In the genomic region with DNA sequence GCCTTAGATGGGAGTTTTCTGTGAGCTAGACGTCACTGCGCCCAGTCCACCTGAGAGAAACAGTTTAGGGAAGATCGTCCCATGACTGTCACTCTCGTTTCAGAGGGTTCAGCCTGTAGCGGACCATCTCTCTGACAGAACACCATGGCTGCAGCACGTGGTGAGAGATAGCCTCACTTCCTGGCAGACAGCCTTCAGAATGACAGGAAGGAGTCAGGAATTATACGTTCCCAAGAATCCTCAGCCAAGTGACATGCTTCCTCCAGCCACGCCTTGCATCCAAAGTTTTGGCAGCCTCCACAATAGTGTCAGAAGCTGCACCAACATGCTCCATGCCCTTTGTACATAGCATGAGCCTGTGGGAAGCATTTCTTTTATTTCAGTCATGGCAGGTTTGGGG, we compare ENCODE assay signal across 8 mouse cellular contexts. TPM values are rescaled to one million over a fixed set of nuclear protein-coding genes. Genes with fewer than 3 reads are reported as not detected.
DNase-seq lines count a peak whose midpoint lies in the region; ATAC-seq and TF ChIP-seq lines count a peak whose summit lies in the region.

No protein-coding gene starts in this region.

- 42% methylated on average over 8 of the region's 8 CpGs for WGBS in limb, embryonic 14.5 days
- 38% methylated on average over 8 of the region's 8 CpGs for WGBS in liver, embryonic 12.5 days (ENCODE audit: insufficient replicate concordance)

- H3K9ac ChIP-seq in limb, embryonic 14.5 days (ENCODE audit: low read depth, low read length, severe bottlenecking) = no peak overlapping the region
- H3K9ac ChIP-seq in liver, embryonic 12.5 days = no peak overlapping the region

- DNase-seq in heart, adult 18-20 months = peak; percentile 16 to 38
- no peak for DNase-seq in heart, postnatal 36 days
- peak; percentile 20 for DNase-seq in right cerebral cortex, postnatal 4 days
- no peak for DNase-seq in right cerebral cortex, postnatal 36 days (ENCODE audit: low spot score in 2 of 2)
- DNase-seq in limb, embryonic 14.5 days (ENCODE audit: low spot score) = peak; percentile 34
- no peak for DNase-seq in adrenal gland, adult 18-20 months (ENCODE audit: low spot score in 2 of 2)
- no peak for DNase-seq in testis, postnatal 10 days (ENCODE audit: low spot score)

- no peak for TF ChIP-seq POLR2A in limb, embryonic 14.5 days (IDR thresholded peaks at IDR 0.05; ENCODE audit: borderline replicate concordance, extremely low read depth, insufficient read depth, insufficient read length)

- no peaks in the 10 kb centered on the region for H3K9me3 ChIP-seq in limb, embryonic 14.5 days (ENCODE audit: control insufficient read depth, low read length)
- H3K9me3 ChIP-seq in liver, embryonic 12.5 days (replicated peaks) = no peaks in the 10 kb centered on the region

- no peak for ATAC-seq in limb, embryonic 14.5 days (ENCODE audit: low FRiP score, low read depth)
- ATAC-seq in liver, embryonic 12.5 days = no peak

- peaks cover 17% of the 10 kb centered on the region for H3K4me1 ChIP-seq in limb, embryonic 14.5 days (ENCODE audit: control insufficient read depth, insufficient read depth, low read length)
- H3K4me1 ChIP-seq in liver, embryonic 12.5 days = no peaks in the 10 kb centered on the region

- no peak overlapping the region for H3K4me3 ChIP-seq in limb, embryonic 14.5 days (replicated peaks; ENCODE audit: low read length)
- no peak overlapping the region for H3K4me3 ChIP-seq in liver, embryonic 12.5 days

- no peaks in the 10 kb centered on the region for H3K27me3 ChIP-seq in limb, embryonic 14.5 days (ENCODE audit: control insufficient read depth, insufficient read depth, low read length)
- no peaks in the 10 kb centered on the region; the same call in none of the 2 replicates for H3K27me3 ChIP-seq in liver, embryonic 12.5 days (replicated peaks)

- H3K36me3 ChIP-seq in limb, embryonic 14.5 days (ENCODE audit: control insufficient read depth, insufficient read depth, low read length) = no peaks in the 10 kb centered on the region
- no peaks in the 10 kb centered on the region for H3K36me3 ChIP-seq in liver, embryonic 12.5 days

- H3K4me2 ChIP-seq in limb, embryonic 14.5 days (replicated peaks; ENCODE audit: low read depth, low read length, severe bottlenecking) = peak overlapping the region; percentile 47
- H3K4me2 ChIP-seq in liver, embryonic 12.5 days = no peak overlapping the region

- H3K27ac ChIP-seq in limb, embryonic 14.5 days (replicated peaks; ENCODE audit: low read depth, low read length) = no peak overlapping the region; the same call in 1 of the 2 replicates
- no peak overlapping the region for H3K27ac ChIP-seq in liver, embryonic 12.5 days

- intact Hi-C loops in heart, postnatal 36 days (cut with DNase I) = no loop called here

RNA-seq across cellular contexts. Expression of a gene that starts 10.1 kb away (rescaled TPM):
- not detected for total RNA-seq in heart, adult 18-20 months (2021)
- total RNA-seq in heart, postnatal 36 days (2021) = not detected
- 0.18 and 0.41 TPM in 2 replicates for polyA plus RNA-seq in limb, embryonic 14.5 days (2012; rRNA removed)
- 0.07 and 0.15 TPM in 2 replicates for polyA plus RNA-seq in limb, embryonic 14.5 days (2014; fragmentation: Nextera tagmentation; extraction: Ambion mirVana)
- total RNA-seq in adrenal gland, adult 18-20 months (2021) = not detected
- not detected in 2 replicates for polyA plus RNA-seq in liver, embryonic 12.5 days (2016; fragmentation: Nextera tagmentation; extraction: Ambion mirVana)

Comparison
In these comparisons a context has a peak if more than half of its experiments do, and no peak if none do; other contexts are left out.
1. DNase-seq: peak in heart, adult 18-20 months (2 of 2), right cerebral cortex, postnatal 4 days (single experiment) and limb, embryonic 14.5 days (single experiment); none in heart, postnatal 36 days (0 of 2), right cerebral cortex, postnatal 36 days (0 of 2), adrenal gland, adult 18-20 months (0 of 2) and testis, postnatal 10 days (single experiment).